In genomic region chr4:99119051-99119450, GRCm38 (mm10) we compare ENCODE assay signal across 8 mouse cellular contexts. TPM values are rescaled to one million over a fixed set of nuclear protein-coding genes. Genes with fewer than 3 reads are reported as not detected.
DNase-seq lines count a peak whose midpoint lies in the region; ATAC-seq and TF ChIP-seq lines count a peak whose summit lies in the region.
"Had no signal": no experiment of that assay in that cellular context is flagged by ENCODE, and none has a peak within 500 bp of the region (broad histone marks: within the 10 kb centered on the region; RNA-seq: fewer than 3 reads in every experiment).

No protein-coding gene starts in this region.

- no peak for DNase-seq in lung, postnatal 10 days
- DNase-seq in limb, embryonic 14.5 days (ENCODE audit: low spot score) = no peak
- DNase-seq in cerebellum, adult 8-10 months = no peak
- no peak for DNase-seq in ovary, adult 18-20 months (ENCODE audit: low spot score)
- DNase-seq: lung, postnatal 4 days had no signal

- H3K4me3 ChIP-seq in lung, embryonic 15.5 days = peak overlapping the region; percentile 14; the same call in 1 of the 2 replicates
- peak overlapping the region; percentile 95 for H3K4me3 ChIP-seq in forebrain, embryonic 13.5 days
- H3K4me3 ChIP-seq in limb, embryonic 14.5 days (replicated peaks; ENCODE audit: low read length) = peak overlapping the region; percentile 92
- H3K4me3 ChIP-seq in stomach, embryonic 16.5 days (replicated peaks; ENCODE audit: low read length) = peak overlapping the region; percentile 16

- peak overlapping the region; percentile 48 for H3K4me2 ChIP-seq in lung, embryonic 15.5 days
- peak overlapping the region; percentile 61 for H3K4me2 ChIP-seq in forebrain, embryonic 13.5 days
- H3K4me2 ChIP-seq in limb, embryonic 14.5 days (replicated peaks; ENCODE audit: low read depth, low read length, severe bottlenecking) = peak overlapping the region; percentile 81
- H3K4me2 ChIP-seq in stomach, embryonic 16.5 days (ENCODE audit: low read depth, low read length) = peak overlapping the region; percentile 50

- no peak for TF ChIP-seq POLR2A in limb, embryonic 14.5 days (IDR thresholded peaks at IDR 0.05; ENCODE audit: borderline replicate concordance, extremely low read depth, insufficient read depth, insufficient read length)

- peak overlapping the region; percentile 11; the same call in 1 of the 2 replicates for H3K9ac ChIP-seq in lung, embryonic 15.5 days
- peak overlapping the region; percentile 47 for H3K9ac ChIP-seq in forebrain, embryonic 13.5 days
- H3K9ac ChIP-seq in limb, embryonic 14.5 days (ENCODE audit: low read depth, low read length, severe bottlenecking) = no peak overlapping the region
- H3K9ac ChIP-seq in stomach, embryonic 16.5 days (ENCODE audit: low read length) = peak overlapping the region; percentile 56; the same call in 1 of the 2 replicates

- WGBS in lung, embryonic 15.5 days = 38% methylated on average over 5 of the region's 5 CpGs
- 54% methylated on average over 5 of the region's 5 CpGs for WGBS in forebrain, embryonic 13.5 days
- WGBS in limb, embryonic 14.5 days = 48% methylated on average over 5 of the region's 5 CpGs
- 41% methylated on average over 5 of the region's 5 CpGs for WGBS in stomach, embryonic 16.5 days

- no peak overlapping the region for H3K27ac ChIP-seq in lung, embryonic 15.5 days
- no peak overlapping the region for H3K27ac ChIP-seq in forebrain, embryonic 13.5 days
- no peak overlapping the region for H3K27ac ChIP-seq in limb, embryonic 14.5 days (replicated peaks; ENCODE audit: low read depth, low read length)
- no peak overlapping the region for H3K27ac ChIP-seq in stomach, embryonic 16.5 days (ENCODE audit: low read length)

- H3K9me3 ChIP-seq in lung, embryonic 15.5 days = no peaks in the 10 kb centered on the region
- no peaks in the 10 kb centered on the region for H3K9me3 ChIP-seq in forebrain, embryonic 13.5 days (replicated peaks)
- no peaks in the 10 kb centered on the region for H3K9me3 ChIP-seq in limb, embryonic 14.5 days (ENCODE audit: control insufficient read depth, low read length)
- no peaks in the 10 kb centered on the region for H3K9me3 ChIP-seq in stomach, embryonic 16.5 days (replicated peaks; ENCODE audit: control insufficient read depth, low read length)

- peaks cover 48% of the 10 kb centered on the region for H3K4me1 ChIP-seq in lung, embryonic 15.5 days
- peaks cover 68% of the 10 kb centered on the region for H3K4me1 ChIP-seq in forebrain, embryonic 13.5 days
- H3K4me1 ChIP-seq in limb, embryonic 14.5 days (ENCODE audit: control insufficient read depth, insufficient read depth, low read length) = peaks cover 31% of the 10 kb centered on the region
- peaks cover 36% of the 10 kb centered on the region; the same call in 1 of the 2 replicates for H3K4me1 ChIP-seq in stomach, embryonic 16.5 days (ENCODE audit: control insufficient read depth, insufficient read depth, low read length)

- H3K36me3 ChIP-seq in lung, embryonic 15.5 days = no peaks in the 10 kb centered on the region
- no peaks in the 10 kb centered on the region for H3K36me3 ChIP-seq in forebrain, embryonic 13.5 days (ENCODE audit: poor library complexity, severe bottlenecking)
- no peaks in the 10 kb centered on the region for H3K36me3 ChIP-seq in limb, embryonic 14.5 days (ENCODE audit: control insufficient read depth, insufficient read depth, low read length)
- H3K36me3 ChIP-seq in stomach, embryonic 16.5 days (ENCODE audit: control insufficient read depth, insufficient read depth, low read length) = no peaks in the 10 kb centered on the region

- no peak for ATAC-seq in lung, embryonic 15.5 days (ENCODE audit: borderline replicate concordance, extremely low read depth, low FRiP score, low TSS enrichment)
- no peak for ATAC-seq in forebrain, embryonic 13.5 days
- no peak for ATAC-seq in limb, embryonic 14.5 days (ENCODE audit: low FRiP score, low read depth)
- no peak for ATAC-seq in stomach, embryonic 16.5 days (ENCODE audit: insufficient read depth, low FRiP score)

- H3K27me3 ChIP-seq in lung, embryonic 15.5 days = no peaks in the 10 kb centered on the region
- no peaks in the 10 kb centered on the region for H3K27me3 ChIP-seq in forebrain, embryonic 13.5 days
- no peaks in the 10 kb centered on the region for H3K27me3 ChIP-seq in limb, embryonic 14.5 days (ENCODE audit: control insufficient read depth, insufficient read depth, low read length)
- H3K27me3 ChIP-seq in stomach, embryonic 16.5 days (ENCODE audit: control insufficient read depth, insufficient read depth, low read length) = no peaks in the 10 kb centered on the region

RNA-seq across cellular contexts. Expression of gene Dock7, which starts 1.7 kb away (rescaled TPM):
- polyA plus RNA-seq in lung, embryonic 15.5 days (2015; fragmentation: Nextera tagmentation; extraction: Ambion mirVana) = 48.7 and 50.4 TPM in 2 replicates
- polyA plus RNA-seq in forebrain, embryonic 13.5 days (2015; fragmentation: Nextera tagmentation; extraction: Ambion mirVana) = 81.0 and 90.2 TPM in 2 replicates
- polyA plus RNA-seq in limb, embryonic 14.5 days (2012; rRNA removed) = 120 and 154 TPM in 2 replicates
- polyA plus RNA-seq in limb, embryonic 14.5 days (2014; fragmentation: Nextera tagmentation; extraction: Ambion mirVana) = 73.2 and 75.0 TPM in 2 replicates
- 51.3 and 52.1 TPM in 2 replicates for polyA plus RNA-seq in stomach, embryonic 16.5 days (2015; fragmentation: Nextera tagmentation; extraction: Ambion mirVana)

Comparison
In these comparisons a context has a peak if more than half of its experiments do, and no peak if none do; other contexts are left out.
1. H3K4me3 ChIP-seq: peak in every context shown above with its lines; median percentile 95 in forebrain, embryonic 13.5 days; 92 in limb, embryonic 14.5 days; 16 in stomach, embryonic 16.5 days; 14 in lung, embryonic 15.5 days.